Mouse (Mus musculus): ENCODE data around the gene Hipk1.
A peak's percentile ranks its signal among the peaks of the same experiment; 100 is the strongest.
"Not testable (repeated sequence)": the region's sequence is repeated elsewhere in the genome, so short reads cannot be mapped to it uniquely, and the experiment has no call there.

Hipk1 gene

DNA sequence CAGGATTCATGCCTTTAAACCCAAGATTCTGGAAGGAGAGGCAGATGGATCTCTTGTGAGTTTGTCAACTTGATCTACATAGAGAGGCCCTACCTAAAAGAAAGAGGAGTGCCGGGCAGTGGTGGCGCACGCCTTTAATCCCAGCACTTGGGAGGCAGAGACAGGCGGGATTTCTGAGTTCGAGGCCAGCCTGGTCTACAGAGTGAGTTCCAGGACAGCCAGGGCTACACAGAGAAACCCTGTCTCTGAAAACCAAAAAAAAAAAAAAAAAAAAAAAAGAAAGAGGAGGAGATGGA, 696 bp upstream of the Hipk1 start:
- DNase-seq = not testable (repeated sequence)

DNA sequence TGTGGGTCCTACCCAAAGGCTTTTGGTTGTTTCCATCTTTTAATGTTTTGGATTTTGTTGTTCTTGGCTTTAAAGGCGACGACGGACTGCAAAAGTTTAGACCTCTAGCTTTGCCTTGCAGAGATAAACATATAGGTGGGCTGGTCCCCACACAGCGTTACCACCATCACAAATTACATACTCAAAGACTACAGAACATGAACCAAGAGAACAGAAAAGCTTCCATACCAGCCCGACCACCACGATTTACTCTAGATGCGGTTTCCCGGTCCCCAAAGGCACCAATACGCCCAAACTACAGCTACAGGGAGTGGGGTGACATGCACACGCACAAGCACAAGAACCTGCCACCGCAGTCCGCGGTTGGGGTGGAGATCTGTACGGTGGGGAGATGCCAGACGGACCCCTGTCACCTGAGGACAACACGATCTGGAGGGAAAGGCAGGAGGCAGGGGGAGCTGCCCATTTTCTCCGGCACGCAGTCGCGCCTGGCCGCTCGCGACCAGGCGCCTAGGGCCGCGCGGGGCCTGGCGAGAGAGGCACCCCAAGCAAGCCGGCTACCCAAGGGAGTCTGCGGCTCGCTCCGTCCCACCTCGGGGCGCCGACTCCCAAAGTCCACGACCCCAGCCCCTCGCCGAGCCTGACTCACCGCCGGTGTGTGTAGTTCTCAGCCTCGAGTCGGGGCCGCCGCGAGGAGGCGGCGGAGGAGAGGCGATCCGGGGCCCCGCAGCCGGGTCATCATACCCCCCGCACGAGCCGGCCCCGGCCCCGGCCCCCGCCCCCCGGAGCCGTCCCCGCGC, 817 bp downstream of the Hipk1 start:
- DNase-seq = no peak

DNA sequence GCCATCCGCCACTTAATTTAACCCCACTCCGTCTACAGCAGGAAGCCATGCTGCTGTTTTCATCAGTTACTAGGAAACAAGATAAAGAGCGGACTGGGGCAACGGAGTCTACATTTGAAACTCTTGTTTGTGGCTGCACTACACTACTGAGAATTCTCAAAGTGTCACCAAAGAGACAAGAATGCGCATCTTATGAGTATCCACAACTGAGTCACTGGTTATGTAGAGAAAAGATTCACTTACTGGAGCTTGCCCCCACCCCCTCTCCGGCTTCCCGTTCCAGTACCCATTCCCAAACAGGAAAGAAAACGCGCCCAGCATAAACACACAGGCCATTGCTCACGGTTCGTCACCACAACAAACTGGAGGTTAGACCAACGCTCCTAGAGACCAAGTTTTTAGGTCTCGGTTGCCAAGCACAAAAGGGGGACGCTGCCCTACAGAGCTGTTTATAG, 1.4 kb downstream of the Hipk1 start:
- peak; percentile 64 for DNase-seq

DNA sequence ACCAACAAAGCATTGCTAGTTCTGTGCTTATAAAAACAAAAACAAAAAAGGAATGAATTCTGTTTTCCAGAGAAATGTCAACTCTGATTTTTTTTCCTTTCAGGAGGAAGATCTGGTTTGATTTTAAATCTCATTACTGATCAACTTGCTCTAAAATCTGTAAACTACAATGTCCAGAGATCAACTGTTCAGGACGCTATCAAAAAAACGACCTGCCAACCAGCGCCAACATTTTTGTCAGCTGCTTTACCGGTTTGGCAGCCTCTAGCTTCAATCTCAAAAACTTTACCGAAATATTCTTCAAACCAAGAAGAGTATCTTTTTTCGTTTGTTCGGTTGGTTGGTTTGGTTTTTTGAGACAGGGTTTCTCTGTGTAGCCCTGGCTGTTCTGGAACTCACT, 2.3 kb downstream of the Hipk1 start:
- DNase-seq = no peak

DNA sequence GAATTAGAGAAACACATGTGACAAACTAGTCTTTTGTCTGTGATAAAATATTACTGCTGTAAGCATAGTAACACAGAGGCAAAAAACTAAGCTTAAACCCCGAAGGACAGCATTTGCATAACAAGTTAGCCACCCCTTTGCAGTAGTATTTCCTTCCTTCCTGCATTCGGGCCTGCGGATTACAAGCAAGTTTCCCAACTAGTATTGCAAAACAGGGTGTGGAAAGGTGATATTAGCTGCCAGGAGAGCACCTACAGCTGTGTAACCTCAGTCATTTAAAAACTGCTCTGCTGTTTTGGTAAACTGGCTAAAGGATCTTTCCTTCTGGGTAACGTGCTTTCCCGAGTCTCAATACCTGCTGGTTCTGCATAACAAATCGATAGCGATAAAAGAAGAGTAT, 4.1 kb downstream of the Hipk1 start:
- DNase-seq = no peak

DNA sequence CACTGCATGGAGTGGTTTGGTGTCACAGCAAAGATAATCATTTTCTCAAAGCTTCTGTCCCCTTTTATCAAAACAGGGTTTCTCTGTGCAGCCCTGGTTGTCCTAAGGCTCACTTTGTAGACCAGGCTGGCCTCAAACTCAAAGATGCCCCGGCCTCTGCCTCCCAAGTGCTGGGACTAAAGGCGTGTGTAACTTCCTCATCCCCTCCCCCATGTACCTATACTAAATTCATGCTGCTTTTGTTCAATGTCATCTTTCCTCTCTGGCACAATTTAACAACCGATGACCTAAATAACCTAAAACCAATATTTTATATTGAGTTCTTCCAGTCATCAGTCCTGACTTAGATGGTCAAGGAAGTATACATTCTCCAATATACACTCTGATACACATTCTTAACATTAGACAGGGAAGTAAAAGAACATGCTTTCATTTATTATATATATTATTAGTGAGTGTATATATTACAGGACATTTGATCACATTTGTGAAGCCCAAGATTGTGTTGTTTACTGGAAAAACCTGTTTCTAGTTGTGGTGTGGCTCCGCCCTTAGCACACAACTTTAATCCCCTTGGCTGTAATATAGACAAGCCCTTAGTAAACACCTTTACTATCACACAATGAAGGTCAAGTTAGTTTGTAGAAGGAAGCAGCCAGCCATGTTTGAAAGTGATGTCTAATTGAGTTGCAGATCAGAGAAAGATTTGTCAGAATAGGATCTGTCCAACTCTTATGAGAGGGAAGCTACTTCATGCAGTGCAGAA, 8.3 kb downstream of the Hipk1 start:
- DNase-seq = no peak

DNA sequence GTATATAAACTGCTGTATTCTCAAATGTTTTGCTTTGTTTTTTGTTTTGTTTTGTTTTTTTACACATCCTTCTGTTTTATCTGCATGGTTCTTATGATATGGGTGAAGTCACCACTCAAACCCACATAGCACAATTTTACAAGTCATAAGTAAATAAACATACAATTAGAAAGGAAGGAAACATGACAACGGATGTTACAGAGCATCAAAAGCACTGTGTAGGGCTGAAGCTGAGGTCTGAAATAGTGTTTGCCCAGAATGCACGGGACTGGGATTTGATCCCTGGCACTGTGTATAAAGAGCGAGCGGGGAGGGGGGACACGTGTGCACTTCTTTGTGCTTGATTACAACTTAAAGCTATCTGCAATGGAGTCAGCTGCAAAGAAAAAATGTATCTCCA, 10.6 kb downstream of the Hipk1 start:
- no peak for DNase-seq

DNA sequence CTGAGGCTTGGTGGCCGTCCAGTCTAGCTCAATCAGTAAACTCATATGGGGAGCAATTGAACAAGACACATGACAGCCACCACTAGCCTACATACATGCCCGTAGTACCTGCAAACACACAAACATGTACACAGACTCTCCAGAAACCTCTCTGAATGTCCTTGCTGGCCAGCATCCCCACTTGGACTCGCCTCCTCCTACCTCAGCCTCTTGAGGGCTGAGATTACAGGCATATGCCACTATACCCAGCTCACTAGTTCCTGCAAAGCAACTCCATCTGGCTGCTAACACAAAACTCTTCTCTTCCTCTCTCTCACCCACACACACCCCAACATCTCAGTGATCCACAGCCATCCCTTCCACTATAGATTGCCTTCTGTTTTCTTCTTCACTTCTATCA, 11.1 kb downstream of the Hipk1 start:
- no peak for DNase-seq

DNA sequence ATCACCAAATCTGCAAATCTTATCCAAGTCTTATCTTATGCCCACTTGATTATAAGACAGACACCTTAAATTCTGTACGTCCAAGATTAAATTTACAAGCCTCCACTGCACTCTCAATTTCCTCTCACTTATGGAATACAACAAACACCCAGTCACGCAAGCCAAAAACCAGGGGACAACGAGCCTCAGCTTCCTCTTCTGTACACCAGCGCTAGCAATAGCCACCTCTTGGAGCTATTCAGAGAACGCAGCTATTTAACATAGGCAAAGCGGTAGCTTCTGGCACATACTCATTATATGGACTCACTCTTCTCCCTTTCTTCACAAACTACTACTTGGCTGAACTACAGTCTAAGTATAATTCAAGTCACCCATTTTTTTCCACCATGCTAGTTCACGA, 12.2 kb downstream of the Hipk1 start:
- DNase-seq = no peak

DNA sequence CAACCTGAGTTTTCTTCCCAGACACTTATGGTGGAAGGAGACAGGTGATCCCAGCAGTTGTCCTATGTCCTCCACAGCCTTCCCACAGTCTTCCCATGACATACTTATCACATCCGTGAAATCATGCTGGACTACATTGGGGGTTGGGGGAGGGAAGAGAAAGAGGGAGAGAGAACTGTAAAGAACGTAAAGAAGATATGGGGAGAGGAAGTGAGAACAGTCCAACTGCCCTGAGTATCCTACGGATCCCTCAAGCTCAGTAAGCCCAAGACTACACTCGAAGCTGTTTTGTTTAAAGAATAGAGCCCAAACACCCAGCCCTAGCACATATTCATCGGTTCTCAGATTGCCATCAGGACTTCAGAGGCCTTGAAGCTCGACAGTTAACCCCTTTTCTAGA, 12.7 kb downstream of the Hipk1 start:
- no peak for DNase-seq

DNA sequence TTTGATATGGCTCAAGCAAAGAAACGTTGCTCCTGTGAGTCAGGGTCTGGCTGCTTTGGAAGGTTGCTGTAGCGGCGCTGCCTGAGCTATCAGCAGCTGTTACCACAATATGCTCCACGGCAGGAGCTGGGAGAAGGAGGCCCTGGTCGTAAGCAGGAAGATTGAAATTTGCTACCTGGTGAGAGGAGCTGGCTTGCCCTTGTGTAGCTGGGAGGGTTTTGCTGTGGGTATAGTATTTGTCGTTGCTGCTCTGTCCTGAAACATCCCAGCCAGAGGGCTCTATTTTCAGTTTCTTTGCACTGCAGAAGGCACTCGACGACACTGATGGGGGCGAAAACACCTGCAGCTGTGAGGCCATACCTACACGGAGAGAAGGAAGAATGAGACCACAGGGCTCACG, 13.4 kb downstream of the Hipk1 start:
- DNase-seq = no peak

DNA sequence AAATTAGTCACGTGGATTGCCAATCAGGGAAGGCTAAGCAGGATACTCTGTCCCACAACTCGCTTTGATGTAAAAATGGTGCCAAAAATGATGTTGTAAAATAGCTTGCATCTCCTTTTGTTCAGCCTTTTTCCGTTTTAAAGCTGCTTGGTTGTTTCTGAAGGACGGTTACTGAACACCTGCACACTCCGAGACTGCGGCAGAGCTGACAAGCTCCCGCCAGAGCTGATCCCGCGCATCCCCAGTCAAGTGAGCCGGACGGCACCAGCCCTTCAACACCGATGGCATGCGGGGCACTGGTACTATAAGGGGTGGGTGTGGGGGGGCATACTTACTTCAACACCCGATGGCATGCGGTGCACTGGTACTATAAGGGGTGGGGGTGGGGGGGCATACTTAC, 17.4 kb downstream of the Hipk1 start:
- no peak for DNase-seq

DNA sequence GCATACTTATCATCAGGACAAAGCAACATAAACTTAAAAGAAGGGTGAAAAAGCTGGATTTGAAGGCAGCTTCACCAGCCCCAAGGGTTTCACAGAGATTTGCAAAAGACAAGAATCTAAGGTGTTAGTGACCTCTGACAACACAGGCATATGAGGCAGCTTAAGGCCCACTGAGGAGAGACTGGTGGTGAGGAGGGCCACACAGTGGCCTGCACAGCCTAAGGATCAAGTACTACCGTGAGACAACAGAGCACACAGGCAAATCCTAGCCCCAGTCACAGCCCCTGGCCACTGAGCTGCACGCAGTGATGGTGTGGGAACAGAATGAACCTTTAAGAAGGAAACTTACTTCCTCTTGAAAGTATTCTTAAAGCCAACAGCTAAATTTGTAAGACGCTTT, 17.9 kb downstream of the Hipk1 start:
- no peak for DNase-seq

DNA sequence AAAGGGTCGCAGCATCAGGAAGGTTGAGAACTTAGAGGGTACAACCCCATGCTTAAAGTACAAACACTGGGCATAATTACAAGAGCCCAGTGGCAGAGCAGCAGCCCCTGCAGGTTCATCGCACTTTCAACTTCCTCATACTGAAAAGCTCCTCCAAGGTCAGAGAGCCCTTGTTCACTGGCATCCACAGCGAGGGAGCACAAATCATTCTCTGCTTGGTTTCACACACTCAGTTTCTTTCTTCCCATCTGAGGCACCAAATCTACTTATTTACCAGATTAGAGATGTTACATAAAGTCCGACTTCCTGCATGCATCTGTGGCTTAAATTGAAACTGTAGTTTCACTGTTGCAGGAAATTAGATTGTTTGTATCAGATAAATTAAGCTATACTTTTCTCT, 18.5 kb downstream of the Hipk1 start:
- peak; percentile 58 for DNase-seq

DNA sequence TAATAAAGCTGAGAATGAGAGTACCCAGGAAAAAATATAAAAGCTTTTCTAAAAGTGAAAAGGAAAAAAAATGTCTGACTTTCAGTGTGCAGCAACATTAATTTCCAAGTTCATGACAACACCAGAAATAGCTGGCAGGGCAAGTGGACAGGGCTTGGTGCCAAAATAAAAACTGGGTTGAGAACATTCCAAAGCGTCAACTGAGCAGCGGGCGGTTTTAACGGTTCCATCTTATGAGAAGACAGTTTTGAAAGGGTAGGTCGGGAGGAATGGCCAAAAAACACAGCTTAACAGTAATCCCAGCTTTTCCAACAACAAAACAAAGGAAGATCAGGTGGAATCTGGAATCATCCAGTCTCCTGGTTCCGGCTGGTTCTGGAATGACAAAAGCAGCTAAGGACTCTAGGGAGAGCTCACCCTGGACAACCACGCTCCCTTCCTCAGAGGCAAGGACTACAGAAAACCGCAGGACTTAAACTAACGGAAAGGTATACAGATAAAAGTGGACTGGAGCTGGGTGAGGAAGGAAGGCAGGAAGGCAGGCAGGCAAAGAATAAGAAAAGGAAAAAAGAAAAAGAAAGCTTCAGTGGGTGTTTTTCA, 19.7 kb downstream of the Hipk1 start:
- peak; percentile 90 for DNase-seq

DNA sequence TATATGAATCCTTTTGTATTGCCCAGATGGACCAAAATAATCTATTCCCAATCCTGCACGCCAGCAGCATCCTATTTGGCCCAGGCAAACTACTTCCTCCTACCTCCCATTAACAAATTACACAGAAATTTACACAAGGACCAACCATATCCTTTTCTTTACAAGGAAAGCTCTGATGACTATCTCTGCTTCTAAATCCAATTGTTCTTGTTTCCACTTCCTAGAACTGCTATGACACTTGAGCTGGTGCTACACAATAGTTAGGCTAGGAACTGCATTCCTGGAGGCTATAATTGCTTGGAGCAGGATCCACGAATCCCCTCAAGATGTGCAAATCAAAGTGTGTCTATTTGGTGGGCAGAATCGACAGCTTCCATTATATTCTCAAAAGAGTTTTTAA, 24.6 kb downstream of the Hipk1 start:
- DNase-seq = no peak

DNA sequence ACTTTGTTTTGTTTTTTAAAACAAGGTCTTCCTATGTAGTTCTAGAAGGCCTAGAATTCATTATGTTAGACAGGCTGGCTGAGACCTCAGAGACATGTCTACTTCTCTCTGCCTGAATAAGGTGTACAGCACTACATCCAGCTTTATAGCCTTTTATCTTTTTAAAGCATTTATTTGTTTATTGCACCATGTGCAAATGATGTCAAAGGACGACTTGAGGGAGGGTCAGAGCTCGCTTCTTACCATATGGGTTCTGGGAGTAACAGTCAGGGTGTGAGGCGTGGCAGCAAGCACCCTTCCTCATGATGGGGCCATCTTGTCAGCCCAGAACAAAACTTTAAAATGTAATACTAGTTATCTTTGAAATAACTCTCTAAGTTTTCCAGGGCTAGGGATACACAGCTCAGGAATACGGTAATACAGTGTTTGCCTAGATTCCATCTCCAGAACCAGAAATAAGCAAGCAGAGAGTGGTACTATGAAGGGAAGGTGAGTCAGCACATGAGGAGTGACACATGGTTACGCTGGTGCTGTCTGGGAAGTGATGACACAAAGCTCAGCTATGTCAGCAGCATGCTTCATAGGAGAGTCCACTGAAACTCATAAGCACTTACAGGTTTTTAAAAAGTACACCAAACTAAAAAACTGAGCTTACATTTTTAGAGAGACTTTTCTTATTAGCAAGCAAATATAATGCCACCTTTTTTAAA, 31.9 kb downstream of the Hipk1 start:
- DNase-seq = no peak

DNA sequence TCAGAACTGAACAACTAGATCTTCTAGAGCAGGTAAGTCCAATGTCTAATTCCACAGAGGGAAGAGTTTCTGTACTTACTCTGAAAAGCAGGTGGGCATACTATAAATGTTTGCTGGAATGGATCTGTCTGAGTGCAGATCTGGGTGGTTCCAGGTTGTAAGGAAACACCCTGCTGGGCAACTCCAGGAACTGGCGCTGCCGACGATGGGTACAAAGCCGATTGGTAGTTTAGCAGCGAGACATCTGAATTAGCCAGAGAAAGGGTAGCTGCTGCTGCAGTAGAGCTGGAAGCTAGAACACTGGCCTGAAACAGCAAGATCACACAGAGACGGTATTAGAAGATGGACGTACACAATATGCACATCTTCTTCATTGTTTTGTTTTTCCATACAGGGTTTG, 32.9 kb downstream of the Hipk1 start:
- DNase-seq = no peak

DNA sequence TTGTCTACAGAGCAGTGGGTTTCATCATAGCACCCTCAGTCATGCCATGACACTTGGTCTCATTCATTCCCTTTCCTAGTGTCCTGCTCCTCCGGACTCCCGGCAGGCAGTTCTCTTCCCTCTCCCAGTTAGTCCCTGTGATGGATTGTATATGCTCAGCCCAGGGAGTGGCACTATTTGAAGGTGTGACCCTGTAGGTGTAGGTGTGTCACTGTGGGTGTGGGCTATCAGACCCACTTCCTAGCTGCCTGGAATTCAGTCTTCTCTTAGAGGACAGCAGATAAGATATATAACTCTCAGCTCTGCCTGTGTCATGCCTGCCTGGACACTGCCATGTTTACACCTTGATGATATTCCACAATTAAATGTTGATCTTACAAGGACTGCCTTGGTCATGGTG, 34.4 kb downstream of the Hipk1 start:
- DNase-seq = no peak

DNA sequence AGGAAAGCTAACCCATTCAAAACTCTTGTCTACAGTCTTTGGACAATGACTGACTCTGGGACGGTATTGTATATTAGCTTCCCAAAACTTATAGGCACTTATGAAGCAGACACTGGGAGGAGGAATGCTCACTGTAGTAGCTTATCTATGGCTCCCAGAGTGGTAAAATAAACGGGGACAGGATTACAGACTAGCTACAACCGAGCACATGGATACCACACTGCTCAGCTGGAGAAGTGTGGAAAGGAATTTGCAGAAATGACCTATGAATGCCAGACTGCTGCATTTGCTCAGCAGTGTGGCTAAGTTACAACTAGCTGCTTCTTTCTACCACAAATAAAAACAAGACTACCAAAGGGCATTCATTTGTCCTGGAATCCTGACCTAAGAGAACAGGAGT, 36.0 kb downstream of the Hipk1 start:
- no peak for DNase-seq

DNA sequence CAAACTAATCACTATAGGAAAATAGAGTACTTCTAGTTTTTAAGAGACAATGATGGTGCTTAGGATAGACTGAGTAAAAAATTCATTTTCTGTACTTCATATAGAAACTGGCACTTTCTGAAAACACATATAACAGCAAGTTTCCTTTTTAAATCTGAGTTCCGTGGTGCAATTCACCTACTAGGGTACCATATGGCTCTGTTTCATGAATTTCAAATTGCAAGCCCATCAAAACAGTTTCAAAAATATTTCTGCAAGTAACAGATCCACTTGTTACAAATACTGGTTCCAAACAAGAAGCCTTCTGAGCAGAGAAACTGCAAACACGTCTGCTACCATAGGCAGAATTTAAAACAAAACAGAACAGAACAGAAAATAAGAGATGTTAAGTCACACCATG, 39.8 kb downstream of the Hipk1 start:
- DNase-seq = no peak

DNA sequence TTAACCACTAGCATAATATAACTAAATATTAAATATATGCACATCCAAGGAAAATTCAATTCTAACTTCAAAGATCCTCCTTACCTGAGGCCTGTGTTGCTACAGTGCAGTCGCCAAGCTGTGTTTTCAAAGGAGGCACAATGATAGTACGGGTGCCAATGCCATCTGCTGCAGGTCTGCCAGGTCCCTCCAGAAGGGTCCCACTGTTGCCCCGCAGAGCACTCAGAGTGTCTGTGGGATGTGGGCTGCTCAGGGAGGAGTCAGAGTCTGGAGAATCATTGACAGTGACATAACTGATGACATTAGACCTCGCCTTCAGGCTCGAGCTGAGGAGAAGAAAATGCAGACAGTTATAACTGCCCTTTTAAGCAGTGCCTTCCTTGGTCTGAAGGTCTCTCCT, 44.7 kb downstream of the Hipk1 start:
- no peak for DNase-seq

DNA sequence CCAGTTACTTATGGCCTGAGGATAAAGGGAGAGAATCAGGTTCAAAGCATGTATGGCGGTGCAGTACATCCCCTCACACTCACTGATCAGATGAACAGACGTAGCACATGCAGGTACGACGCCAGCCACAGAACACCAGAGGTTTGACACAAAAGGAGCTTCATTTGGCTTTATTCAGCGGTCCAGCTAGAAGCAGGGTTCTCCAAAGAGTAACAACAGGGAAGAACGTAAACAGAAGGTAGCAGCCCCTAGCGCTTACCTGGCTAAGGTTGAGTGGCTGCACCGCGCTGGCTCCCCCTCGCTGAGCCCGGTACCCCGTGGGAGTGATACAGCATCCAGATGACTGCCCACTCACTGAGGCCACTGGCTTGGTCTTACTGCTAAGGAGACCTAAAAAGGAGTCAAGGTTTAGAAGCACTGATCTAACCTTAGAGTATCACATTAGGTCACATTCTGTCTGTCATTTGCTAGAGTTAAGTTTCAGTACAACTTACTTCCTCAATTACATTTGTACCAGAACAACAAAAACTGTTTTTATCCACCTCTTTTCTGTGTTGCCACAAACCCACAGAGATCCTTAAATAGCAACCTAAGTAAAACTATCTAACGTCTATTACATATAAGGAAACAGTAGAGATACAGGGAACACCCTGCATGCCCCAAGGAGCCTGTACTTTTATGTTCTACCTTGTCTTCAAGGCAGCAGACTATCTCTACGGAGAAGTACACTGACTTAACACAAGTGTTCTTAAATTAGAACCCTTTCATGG, 46.2 kb downstream of the Hipk1 start:
- no peak for DNase-seq

Measured in kidney, postnatal 14 days (tissue).